Mouse (Mus musculus) cerebellum, adult 9-11 months (tissue): ENCODE measurements around the gene Tmem150b.

ENCODE experiments used
- DNase-seq: peaks from one replicate; pipeline ENCODE4 v3.0.0; 2022

Tmem150b gene

GRCm38 (mm10) chr7:4724359-4724758, 690 bp downstream of the Tmem150b start:
- no peak for DNase-seq

GRCm38 (mm10) chr7:4723508-4723907, 1.5 kb downstream of the Tmem150b start:
- DNase-seq, result no peak

GRCm38 (mm10) chr7:4719276-4719675, 5.8 kb downstream of the Tmem150b start:
- no peak for DNase-seq

GRCm38 (mm10) chr7:4716955-4717354, 8.1 kb downstream of the Tmem150b start:
- no peak for DNase-seq

GRCm38 (mm10) chr7:4712594-4712993, 12.5 kb downstream of the Tmem150b start:
- DNase-seq, result no peak

- peak; percentile 49 for DNase-seq
Measured at GRCm38 (mm10) chr7:4705098-4705497, 20.0 kb downstream of the Tmem150b start.

- DNase-seq, result no peak
Measured at GRCm38 (mm10) chr7:4703195-4703594, 21.9 kb downstream of the Tmem150b start.

GRCm38 (mm10) chr7:4702334-4702733, 22.7 kb downstream of the Tmem150b start:
- DNase-seq, result no peak

- DNase-seq, result no peak
Measured at GRCm38 (mm10) chr7:4693004-4693403, 32.0 kb downstream of the Tmem150b start.

GRCm38 (mm10) chr7:4690951-4691653, 33.9 kb downstream of the Tmem150b start:
- peak; percentile 71 for DNase-seq

GRCm38 (mm10) chr7:4690387-4690786, 34.7 kb downstream of the Tmem150b start, which contains the start of gene Brsk1:
Gene Brsk1, plus strand, starts transcription at chr7:4690604.
- peak; percentile 90 for DNase-seq

GRCm38 (mm10) chr7:4684632-4685417, 40.2 kb downstream of the Tmem150b start, which contains the start of gene Hspbp1:
Gene Hspbp1, minus strand, starts transcription at chr7:4685068.
- peak; percentile 96 for DNase-seq

GRCm38 (mm10) chr7:4684203-4684602, 40.8 kb downstream of the Tmem150b start:
- no peak for DNase-seq

GRCm38 (mm10) chr7:4683307-4683706, 41.7 kb downstream of the Tmem150b start:
- no peak for DNase-seq

GRCm38 (mm10) chr7:4675200-4675599, 49.8 kb downstream of the Tmem150b start:
- DNase-seq, result no peak

GRCm38 (mm10) chr7:4674114-4674731, 50.8 kb downstream of the Tmem150b start:
- no peak for DNase-seq

GRCm38 (mm10) chr7:4671956-4672355, 53.1 kb downstream of the Tmem150b start:
- DNase-seq, result no peak

- no peak for DNase-seq
Measured at GRCm38 (mm10) chr7:4670655-4671255, 54.3 kb downstream of the Tmem150b start.

GRCm38 (mm10) chr7:4669156-4669555, 55.9 kb downstream of the Tmem150b start:
- DNase-seq, result no peak

GRCm38 (mm10) chr7:4668506-4668905, 56.5 kb downstream of the Tmem150b start:
- no peak for DNase-seq

- DNase-seq, result no peak
Measured at GRCm38 (mm10) chr7:4666871-4667270, 58.2 kb downstream of the Tmem150b start.

GRCm38 (mm10) chr7:4663742-4664141, 61.3 kb downstream of the Tmem150b start:
- no peak for DNase-seq

- no peak for DNase-seq
Measured at GRCm38 (mm10) chr7:4663179-4663578, 61.9 kb downstream of the Tmem150b start.
